Mouse (Mus musculus): ENCODE measurements at regions not wholly inside any gene's neighbourhood (a gene's known extent, or its start where the extent isn't known, plus 50 kb on each side); places are given as distances from the start of the nearest gene placed in this dataset.

DNA sequence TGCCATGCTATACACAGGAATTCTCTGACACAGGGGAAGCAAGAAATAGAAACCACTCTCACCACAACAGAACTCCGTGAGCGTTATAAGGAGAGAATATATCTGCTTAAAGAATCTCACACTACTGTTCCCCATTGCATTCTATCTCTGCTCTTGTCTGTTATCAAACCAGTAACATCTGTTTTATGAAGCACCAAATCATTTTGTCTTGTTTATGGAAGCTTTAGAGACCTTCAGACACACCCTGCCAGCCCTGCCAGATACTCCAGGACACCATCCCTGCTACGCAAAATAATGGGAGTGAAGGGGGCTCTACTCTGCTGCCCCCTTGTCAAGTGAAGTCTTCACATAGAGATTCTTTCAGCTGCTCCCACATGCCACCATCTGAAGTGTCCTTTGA lies 811.9 kb downstream of the Diaph3 start:
- no peak for TF ChIP-seq CTCF (conservative IDR thresholded peaks at IDR 0.05; ENCODE audit: low read length)
- no peak for TF ChIP-seq POU5F1 (IDR thresholded peaks at IDR 0.05; ENCODE audit: borderline replicate concordance, low read length)
- no peak for TF ChIP-seq NANOG (IDR thresholded peaks at IDR 0.05; ENCODE audit: borderline replicate concordance, low read length)

Measured in E14TG2a.4 (cell line).